Mouse (Mus musculus) layer of hippocampus, adult 8-10 months (tissue): Measurements from ENCODE around the gene Gm3045. TPM values are rescaled to one million over a fixed set of nuclear protein-coding genes. Genes with fewer than 3 reads are reported as not detected.
A peak's percentile ranks its signal among the peaks of the same experiment; 100 is the strongest.

Source experiments
- DNase-seq, 2 experiments: peaks; one replicate each; pipeline ENCODE4 v3.0.0; 2022; ENCODE audit warnings: low spot score in 2 of 2
- total RNA-seq, 4 experiments: library from RNA; stranded (reverse); gene quantifications; 2 replicates each; pipeline ENCODE4 v1.2.4; 2022

The Gm3045 gene
- not detected for total RNA-seq

DNA sequence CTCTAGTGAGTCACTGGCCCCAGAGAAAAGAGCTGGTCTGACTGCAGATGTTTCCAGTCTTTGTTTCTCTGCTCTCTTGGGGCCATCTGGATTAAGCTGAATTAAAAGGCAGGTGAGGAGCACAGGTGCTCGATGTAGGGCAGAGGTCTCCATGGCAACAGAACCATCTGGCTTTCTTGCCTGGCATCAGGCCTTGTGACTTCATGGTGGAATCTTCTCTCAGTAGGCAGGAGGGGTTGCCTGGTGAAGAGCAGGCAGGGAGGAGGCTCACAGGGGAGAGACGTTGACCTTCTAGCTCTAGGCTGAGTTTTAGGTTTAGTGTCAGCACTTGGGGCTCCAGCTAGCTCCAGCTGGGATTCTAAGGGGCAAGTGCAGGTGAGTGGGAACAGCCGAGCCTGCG, at the start of gene Gm3045:
Gm3045 (plus strand) TSS at position 230 of the 400 bp plus-strand sequence.
- DNase-seq, result no peak

- no peak for DNase-seq
Observed at GRCm38 (mm10) chr13:56380855-56381685, 45.3 kb upstream of the Gm3045 start.

- DNase-seq, result no peak
Observed at GRCm38 (mm10) chr13:56383406-56383805, 43.0 kb upstream of the Gm3045 start.

GRCm38 (mm10) chr13:56386411-56386810, 40.0 kb upstream of the Gm3045 start:
- peak in 1 of 2 experiments; percentile 9 for DNase-seq

DNA sequence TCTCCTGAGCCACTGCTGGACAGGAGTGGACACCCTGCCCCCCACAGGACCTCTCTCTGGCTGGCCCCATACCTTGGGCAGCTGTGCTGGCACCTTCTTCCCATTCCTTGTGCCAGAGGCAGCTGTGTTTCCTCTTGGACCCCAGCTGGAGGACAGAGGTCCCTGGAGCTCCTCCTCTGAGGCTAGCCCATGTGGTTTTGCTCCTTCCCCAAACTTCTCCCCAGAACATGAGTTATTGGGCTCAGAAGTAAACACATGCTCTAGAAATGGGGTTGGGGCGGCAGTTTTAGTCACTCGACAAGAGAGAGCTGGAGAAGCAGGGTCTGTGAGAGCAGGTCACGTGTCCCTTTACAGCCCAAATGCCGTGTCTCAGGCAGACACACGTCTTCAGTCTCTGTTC, 39.0 kb upstream of the Gm3045 start:
- no peak for DNase-seq

DNA sequence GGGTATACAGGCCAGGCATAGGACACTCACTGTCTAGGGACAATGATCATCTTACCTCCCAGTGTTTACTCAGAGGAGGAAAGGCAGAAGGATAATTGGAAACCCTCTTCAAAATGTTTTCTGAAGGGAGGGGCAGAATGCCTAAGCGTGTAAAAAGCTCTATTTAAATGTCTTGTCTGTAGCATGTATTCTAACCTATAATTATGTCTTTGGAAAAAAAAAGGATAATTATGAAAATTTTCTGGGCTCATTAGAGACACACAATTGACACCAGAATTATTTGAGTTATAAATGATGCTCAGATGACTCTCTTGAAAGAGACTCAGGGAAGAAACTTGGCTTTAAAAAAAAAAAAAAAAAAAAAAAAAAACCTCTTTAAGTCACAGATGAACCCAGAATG, 38.4 kb upstream of the Gm3045 start:
- no peak for DNase-seq

DNA sequence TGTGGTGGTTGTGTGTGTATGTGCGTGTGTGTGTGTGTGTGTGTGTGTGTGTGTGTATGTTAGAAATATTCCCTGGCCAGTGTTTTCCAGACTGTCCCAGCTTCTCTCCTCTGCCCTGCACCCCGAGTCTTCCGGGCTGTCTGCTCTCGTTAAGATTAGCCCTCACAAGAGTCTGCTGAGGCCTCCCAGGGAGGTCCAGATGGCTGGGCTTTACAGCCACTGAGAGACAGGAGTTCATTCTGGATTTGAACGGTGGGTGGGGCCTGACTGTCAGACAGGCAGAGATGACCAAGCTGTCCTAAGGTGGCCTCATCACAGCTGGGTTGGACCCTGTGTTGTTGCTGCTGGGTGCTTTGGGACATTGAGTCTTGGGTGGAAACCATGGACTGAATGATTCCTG, 28.8 kb upstream of the Gm3045 start:
- DNase-seq, result no peak

GRCm38 (mm10) chr13:56401186-56401585, 25.2 kb upstream of the Gm3045 start:
- DNase-seq, result no peak

DNA sequence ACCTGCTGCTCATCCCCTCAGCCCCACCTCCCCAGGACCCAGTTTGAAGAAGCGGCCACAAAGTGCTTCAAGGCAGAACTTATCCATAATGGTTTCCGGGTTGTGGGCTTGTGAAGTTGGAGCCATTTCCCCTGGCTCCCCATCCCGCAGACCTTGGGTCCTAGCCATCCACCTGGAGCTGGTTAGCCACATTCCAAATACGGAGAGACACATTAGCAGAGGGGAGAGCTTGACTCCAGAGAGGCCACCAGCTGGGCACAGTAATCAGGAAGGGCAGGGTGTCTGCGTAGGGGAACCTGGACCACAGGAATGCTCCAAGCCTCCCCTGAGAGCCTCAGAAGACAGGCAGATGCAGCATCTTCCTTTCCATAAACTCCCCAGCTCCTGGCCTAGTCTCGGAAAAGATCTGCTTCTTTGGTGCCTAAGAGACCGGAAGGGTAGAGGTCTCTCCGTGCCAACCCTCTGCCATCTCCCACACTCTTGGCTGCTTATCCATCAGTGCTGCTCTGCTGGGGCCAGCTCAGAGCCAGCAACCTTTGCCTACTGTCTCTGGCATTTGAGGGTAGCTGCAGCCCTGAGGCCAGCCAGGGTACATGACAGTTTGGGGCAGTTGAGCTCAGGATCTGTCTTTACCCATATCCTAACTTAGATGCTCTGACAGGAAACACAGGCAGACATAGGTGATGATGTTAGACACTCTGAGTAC, 22.9 kb upstream of the Gm3045 start:
- DNase-seq, result no peak

- DNase-seq, result no peak
Observed at GRCm38 (mm10) chr13:56404511-56405140, 21.8 kb upstream of the Gm3045 start.

GRCm38 (mm10) chr13:56412286-56412873, 14.0 kb upstream of the Gm3045 start:
- no peak for DNase-seq

GRCm38 (mm10) chr13:56418685-56419483, 7.5 kb upstream of the Gm3045 start:
- no peak for DNase-seq

GRCm38 (mm10) chr13:56419538-56419937, 6.9 kb upstream of the Gm3045 start:
- no peak for DNase-seq

- peak; percentile 35 to 81 for DNase-seq
Observed at GRCm38 (mm10) chr13:56422072-56422723, 4.2 kb upstream of the Gm3045 start.

DNA sequence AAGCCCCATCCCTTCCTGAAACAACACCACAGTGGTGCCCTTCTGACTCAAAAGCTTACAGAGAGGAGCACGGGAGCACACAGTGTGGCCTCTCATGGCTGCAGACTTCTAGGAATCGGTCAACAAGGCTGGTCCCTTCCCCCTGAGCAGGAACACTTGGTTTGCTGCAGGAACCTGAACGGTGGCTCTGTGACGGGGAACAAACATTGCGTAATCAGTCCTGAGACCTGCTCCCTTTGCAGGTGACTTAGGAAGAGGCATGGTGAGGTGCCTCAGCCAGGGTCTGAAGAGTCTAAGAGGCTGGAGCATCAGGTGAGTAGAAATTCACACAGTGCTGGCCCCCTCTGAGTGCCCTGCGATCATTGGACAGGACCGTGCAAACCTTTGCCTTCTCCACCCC, 463 bp upstream of the Gm3045 start:
- DNase-seq, result no peak

DNA sequence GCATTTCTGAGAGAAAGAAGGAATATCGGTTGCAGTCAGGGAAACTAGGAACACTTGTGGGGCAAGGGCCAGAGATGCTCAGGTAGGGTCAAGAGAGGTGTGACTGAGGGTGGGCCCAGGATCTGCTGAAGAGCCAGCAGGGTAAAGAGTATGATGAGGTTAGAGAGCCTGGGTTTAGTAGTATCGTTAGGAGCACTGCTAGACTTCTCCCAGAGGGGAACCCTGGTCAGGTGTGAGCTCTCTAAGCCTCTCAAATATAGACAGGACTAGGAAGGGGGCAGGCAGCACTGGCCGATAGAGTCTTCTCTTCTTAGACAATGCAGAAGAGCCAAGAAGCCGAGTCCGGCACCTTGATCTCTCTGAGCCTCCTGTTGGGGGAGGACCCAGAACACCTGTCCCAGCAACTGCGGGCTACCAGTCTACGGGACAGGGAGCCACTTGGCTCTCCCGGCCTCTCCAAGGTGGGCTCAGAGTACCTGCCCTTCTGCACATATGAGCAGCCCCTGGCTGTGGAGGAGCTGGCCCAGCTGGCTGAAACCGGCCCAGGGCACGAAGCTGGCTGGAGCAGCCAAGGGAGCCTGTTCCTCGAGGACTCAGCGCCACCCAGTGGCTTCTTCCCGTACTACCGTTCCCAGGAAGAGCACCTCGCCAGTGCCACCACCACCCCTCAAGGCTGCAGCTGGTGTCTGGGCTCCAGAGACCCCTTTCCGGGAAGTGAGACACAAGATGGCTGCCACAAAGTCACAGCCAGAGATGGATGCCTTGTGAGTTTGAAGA, 2.5 kb downstream of the Gm3045 start:
- peak; percentile 33 to 66 for DNase-seq

GRCm38 (mm10) chr13:56432496-56432895, 6.1 kb downstream of the Gm3045 start:
- DNase-seq, result no peak

DNA sequence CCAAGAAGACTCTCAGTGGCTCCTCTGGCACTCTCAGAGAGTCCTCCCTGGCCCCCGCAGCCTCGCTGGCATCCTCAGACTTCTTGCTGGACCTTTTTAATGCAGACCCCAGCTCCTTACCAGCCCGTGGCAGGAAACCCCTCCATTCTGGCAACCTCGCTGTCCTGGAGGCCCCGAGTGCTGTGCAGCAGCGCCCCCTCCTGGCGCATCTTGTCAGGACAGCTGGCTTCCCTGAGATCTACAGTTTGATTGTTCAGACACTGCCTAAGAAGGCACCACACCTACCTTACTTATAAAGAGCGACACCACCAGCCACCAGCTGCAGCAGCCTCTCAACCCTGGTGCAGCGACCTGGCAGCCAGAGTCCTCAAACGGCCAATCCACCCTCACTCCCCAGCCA, 7.1 kb downstream of the Gm3045 start:
- DNase-seq, result peak; percentile 28 to 68

DNA sequence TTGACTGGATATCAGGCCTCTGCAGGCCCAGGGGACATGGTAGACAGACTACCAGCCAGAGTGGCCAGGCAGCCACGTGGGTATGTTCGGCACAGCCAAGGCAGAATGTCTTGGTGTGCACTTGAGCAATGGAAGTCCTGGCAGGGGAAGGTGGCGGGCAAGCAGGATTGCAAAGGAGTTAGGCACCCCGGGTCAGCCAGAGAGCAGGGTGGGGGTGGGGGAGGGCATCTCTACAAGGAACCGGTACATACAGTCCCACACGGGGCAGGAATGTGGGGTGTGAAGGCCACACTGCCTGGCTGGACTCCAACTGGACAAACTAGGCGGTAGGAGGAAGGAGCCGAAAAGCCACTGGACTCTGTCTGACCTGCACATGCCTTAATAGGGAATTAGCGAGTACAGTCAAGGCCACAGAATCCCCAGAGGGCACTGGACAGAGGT, 7.9 kb downstream of the Gm3045 start:
- DNase-seq, result no peak
